Mouse (Mus musculus) c-Kit-negative CD71-positive TER-119-positive erythroid progenitor cells, embryonic 14.5 days (primary cell): ENCODE results near the gene Dnase1l1.

Source experiments
- DNase-seq: peaks from one replicate; pipeline ENCODE4 v3.0.0-alpha.2; 2013; ENCODE audit warnings: low read depth, low spot score

The Dnase1l1 gene

GRCm38 (mm10) chrX:74270062-74270901 lies 11.9 kb downstream of the Dnase1l1 start, which contains the start of gene Rpl10:
Gene Rpl10, plus strand, starts transcription at chrX:74270812.
- peak; percentile 84 for DNase-seq

GRCm38 (mm10) chrX:74269736-74270061 lies 12.4 kb downstream of the Dnase1l1 start:
- no peak for DNase-seq

GRCm38 (mm10) chrX:74257746-74258145 lies 24.4 kb downstream of the Dnase1l1 start:
- DNase-seq: no peak

GRCm38 (mm10) chrX:74254888-74255565 lies 27.1 kb downstream of the Dnase1l1 start:
- peak; percentile 19 for DNase-seq

- DNase-seq: peak; percentile 78
These were observed 27.8 kb downstream of the Dnase1l1 start, which contains the start of gene Emd for GRCm38 (mm10) chrX:74254153-74254887. Gene Emd, plus strand, starts transcription at chrX:74254687.

- no peak for DNase-seq
These were observed 32.5 kb downstream of the Dnase1l1 start, which contains the start of gene Flna for GRCm38 (mm10) chrX:74249615-74250014. Gene Flna, minus strand, starts transcription at chrX:74249820.

- DNase-seq: no peak
These were observed 33.5 kb downstream of the Dnase1l1 start for GRCm38 (mm10) chrX:74248651-74249050.

GRCm38 (mm10) chrX:74246693-74247092 lies 35.4 kb downstream of the Dnase1l1 start:
- no peak for DNase-seq

- peak; percentile 54 for DNase-seq
These were observed 35.9 kb downstream of the Dnase1l1 start for GRCm38 (mm10) chrX:74246213-74246681.

- no peak for DNase-seq
These were observed 36.5 kb downstream of the Dnase1l1 start for GRCm38 (mm10) chrX:74245687-74246086.

GRCm38 (mm10) chrX:74245107-74245506 lies 37.0 kb downstream of the Dnase1l1 start:
- DNase-seq: no peak

GRCm38 (mm10) chrX:74244614-74245083 lies 37.5 kb downstream of the Dnase1l1 start:
- no peak for DNase-seq

- peak; percentile 42 for DNase-seq
These were observed 38.3 kb downstream of the Dnase1l1 start for GRCm38 (mm10) chrX:74243807-74244206.

GRCm38 (mm10) chrX:74243396-74243795 lies 38.7 kb downstream of the Dnase1l1 start:
- DNase-seq: no peak

GRCm38 (mm10) chrX:74240332-74240731 lies 41.8 kb downstream of the Dnase1l1 start:
- no peak for DNase-seq

- DNase-seq: no peak
These were observed 48.9 kb downstream of the Dnase1l1 start for GRCm38 (mm10) chrX:74233196-74233595.

GRCm38 (mm10) chrX:74230038-74230437 lies 52.1 kb downstream of the Dnase1l1 start:
- no peak for DNase-seq
